Mouse (Mus musculus) gonadal fat pad, adult 2 months (tissue): ENCODE measurements at regions not wholly inside any gene's neighbourhood (a gene's known extent, or its start where the extent isn't known, plus 50 kb on each side); places are given as distances from the start of the nearest gene placed in this dataset.

ENCODE experiments used
- DNase-seq: peaks from one replicate; pipeline ENCODE4 v3.0.0-alpha.2; 2012; ENCODE audit warnings: low read depth

DNA sequence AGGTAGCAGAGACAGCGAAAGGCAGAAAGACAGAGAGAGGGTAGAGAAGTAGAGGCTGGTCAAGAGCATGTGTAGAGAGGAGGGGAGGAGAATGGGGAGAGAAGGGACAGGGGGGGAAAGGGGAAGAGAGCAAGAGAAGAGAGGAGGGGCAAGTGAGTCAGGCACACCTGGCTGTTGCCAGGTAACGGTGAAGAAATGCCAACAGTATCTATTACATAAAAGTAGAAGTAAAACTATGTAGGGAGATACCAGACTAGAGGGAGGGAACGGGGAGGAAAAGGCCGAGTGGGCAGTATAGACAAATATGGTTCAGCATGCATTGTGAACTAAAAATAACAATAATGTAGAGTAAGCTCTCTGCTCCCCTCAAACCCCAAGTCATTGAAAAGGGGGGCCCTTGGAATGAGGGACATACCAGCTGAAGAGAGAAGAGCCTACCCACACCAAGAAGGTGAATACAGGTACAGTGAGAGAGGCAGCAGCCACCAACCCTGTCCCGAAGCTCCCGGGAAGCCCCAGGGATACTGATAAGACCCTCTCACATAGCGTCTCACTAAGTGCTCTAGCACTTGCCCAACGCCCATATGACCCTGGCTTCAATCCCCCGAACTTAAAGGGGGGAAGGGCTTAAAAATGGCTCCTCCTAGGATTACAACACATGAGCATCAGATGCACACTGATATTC lies 56.0 kb upstream of the Hs6st1 start:
- no peak for DNase-seq

DNA sequence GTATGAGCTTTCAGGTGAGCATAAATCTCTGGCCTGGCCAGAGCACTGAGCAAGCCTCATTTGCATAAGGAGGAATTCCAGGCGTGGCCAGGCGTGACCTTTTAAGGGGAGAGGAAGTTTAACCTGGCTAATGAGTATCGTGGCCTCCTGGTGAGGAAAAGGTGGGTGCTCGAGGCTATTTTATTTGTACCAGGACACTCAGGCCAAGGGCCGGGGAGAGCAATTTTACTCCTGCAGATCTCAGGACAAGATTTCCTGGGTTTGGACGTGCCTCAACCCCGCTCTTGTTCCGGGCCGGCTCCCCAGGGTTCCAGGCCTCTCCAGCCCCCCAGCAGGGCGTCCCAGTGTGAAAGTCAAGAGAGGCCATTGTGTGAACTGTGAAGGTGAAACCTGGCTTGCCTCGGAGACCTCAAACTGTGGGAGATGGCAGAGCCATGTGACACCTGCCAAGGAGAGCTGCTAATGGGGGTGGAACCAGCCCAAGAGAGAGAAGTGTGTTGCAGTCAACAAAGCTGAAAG lies 54.3 kb upstream of the Hs6st1 start:
- no peak for DNase-seq

DNA sequence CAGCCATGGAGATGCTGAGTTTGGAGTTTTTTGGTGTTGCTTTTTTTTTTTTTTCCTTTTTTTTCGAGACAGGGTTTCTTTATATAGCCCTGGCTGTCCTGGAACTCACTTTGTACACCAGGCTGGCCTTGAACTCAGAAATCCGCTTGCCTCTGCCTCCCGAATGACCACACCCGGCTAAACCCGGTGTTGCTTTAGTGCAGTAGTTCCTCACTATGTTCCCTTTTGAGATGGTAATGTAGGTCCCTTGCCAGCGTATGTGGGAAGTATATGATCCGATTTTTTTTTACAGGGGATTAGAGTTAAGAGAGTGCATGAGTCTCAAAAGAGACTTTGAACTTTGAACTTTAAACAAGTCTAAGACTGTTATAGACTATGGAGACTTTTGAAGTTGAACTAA lies 53.8 kb upstream of the Hs6st1 start:
- DNase-seq, result no peak

DNA sequence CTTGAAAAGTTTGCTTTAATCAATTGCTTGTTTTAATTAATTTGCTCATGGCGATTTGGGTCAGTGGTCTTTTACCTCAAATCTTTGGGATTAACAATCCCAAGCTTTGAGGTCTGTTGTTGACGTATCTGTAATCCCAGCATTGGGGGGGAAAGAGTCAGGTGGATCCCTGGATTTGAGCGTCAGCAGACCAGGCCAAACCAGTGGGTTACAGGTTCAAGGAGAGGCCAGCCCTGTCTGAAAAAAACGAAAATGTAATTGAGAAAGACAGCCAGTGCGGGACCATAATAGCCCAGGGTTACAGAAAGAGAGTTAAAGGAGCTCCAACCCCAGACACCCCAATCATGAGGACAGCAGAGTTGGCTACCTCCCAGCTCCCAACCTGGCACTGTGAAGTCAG lies 53.0 kb upstream of the Hs6st1 start:
- DNase-seq, result no peak

DNA sequence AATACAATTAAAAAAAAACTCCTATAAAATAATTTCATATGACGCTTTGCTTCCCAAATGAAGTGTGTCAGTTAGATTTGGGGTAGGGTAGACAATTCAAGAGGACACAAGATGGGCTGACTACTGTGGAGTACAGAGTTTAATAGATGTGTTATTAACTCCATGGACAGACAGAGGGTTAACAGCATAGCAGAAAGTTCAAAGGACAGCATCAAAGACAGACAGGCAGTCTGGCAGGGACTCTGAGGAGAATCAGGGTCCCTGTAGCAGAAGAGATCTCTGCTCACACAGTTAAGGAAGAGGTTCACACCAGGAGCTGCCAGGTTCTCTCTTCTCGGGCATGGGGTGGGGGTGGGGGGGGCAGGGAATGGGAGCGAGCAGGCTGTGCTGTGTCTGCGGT lies 51.6 kb upstream of the Hs6st1 start:
- no peak for DNase-seq

DNA sequence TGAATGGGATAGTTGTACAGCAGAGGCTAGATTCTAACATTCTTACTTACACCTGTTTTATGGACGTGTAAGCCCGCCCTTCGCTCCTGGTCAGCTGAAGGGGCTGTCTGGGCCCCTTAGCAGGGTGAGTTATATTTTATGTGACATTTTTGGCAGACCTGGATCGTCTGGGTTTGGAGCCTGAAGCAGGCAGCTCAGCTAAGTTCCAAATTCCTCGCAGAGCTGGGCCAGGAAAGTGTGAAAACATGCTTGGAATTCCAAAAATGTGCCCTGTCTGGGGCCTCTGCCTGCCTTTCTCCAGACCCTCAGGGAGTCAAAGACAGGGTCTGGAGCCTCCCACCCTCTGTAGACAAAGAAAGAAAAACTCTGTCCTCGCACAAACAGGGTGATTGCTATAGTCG lies 51.1 kb upstream of the Hs6st1 start:
- no peak for DNase-seq

DNA sequence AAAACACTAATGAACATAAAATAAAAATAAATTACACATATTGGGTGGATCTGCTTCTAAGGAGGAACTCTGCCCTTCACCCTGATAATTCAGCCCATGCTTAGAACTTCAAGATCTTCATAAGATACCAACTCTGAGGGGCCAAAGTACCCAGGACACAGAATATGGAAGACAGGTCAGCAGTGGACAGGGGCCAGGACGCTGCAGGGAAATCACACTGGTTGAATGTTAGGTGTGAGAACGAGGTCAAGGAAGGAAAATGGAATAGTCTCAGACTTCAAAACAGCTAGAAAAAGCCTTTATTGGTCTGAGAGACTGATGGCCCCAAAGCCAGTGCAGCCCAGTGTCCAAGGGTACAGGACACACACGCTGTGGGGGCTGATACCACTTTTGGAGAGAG lies 50.5 kb upstream of the Hs6st1 start:
- no peak for DNase-seq
